Mouse (Mus musculus) brown adipose tissue, adult 24 weeks (tissue): ENCODE data around the gene Klk6. TPM values are rescaled to one million over a fixed set of nuclear protein-coding genes. Genes with fewer than 3 reads are reported as not detected.

Experiments
- H3K27ac ChIP-seq: fragments of 200-500 bp; replicated peaks from 2 replicates; pipeline ENCODE4 v1.5.1; 2012; ENCODE audit warnings: low read depth, mild to moderate bottlenecking, low read length
- H3K4me1 ChIP-seq: fragments of 200-500 bp; 2 replicates; pipeline ENCODE4 v1.6.1; 2012; ENCODE audit warnings: low read length, mixed read lengths; ENCODE audit not compliant: control insufficient read depth, insufficient read depth, insufficient read length
- H3K4me3 ChIP-seq: fragments of 200-500 bp; 2 replicates; pipeline ENCODE4 v1.5.1; 2012; ENCODE audit warnings: low read depth, mild to moderate bottlenecking, low read length, moderate library complexity; ENCODE audit not compliant: insufficient read depth
- polyA plus RNA-seq: library from polyadenylated mRNA; stranded (reverse); fragments of >200 nt; gene quantifications from 2 replicates; pipeline ENCODE4 v1.2.4, GENCODE M21; 2012; ENCODE audit not compliant: missing spikeins, insufficient read depth, insufficient read length

Klk6 gene
- polyA plus RNA-seq, 1 experiment: not detected

GRCm38 (mm10) chr7:43796355-43796754, 27.9 kb upstream of the Klk6 start:
- H3K4me3 ChIP-seq: peak overlapping the region; percentile 71; the same call in 1 of the 2 replicates

DNA sequence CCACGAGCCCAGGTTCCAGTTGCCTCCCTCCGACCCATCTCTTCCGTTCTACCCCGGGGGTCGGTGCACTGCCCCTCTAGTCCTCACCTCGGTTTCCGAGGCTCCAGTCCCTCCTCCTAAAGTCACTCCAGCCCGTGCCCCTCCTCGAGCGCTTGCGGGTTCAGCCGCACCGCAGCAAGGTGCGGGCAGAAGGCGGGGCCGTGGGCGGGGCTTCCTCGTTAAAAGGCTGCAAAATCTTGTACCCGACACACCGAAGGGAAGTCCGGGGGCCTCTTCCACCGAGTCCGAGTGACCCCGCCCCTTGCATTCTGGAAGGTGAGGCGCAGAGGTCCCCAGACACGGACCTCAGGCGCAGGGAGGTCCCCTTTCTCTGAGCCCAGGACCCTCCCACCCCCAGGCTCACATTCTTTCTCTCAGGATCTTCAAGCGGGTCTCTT, 26.9 kb upstream of the Klk6 start, which contains the start of gene Klk8:
Gene Klk8 (plus strand): TSS at position 245 of the 437 bp plus-strand sequence.
- Histone ChIP-seq H3K4me3 (peak within 1 kb of the TSS; percentile 71), H3K4me1 (peaks cover 2% of the 10 kb centered on the region; the same call in 1 of the 2 replicates), H3K27ac (no peak within 1 kb of the TSS)

More at GRCm38 (mm10) chr7:43796355-43796754, 27.9 kb upstream of the Klk6 start:
- Histone ChIP-seq H3K27ac (no peak overlapping the region), H3K4me1 (peaks cover 2% of the 10 kb centered on the region; the same call in 1 of the 2 replicates)

- Histone ChIP-seq H3K4me1 (peaks cover 2% of the 10 kb centered on the region; the same call in 1 of the 2 replicates), H3K4me3 (peak overlapping the region; percentile 71), H3K27ac (no peak overlapping the region)
These were observed 26.3 kb upstream of the Klk6 start for GRCm38 (mm10) chr7:43797844-43798462.

DNA sequence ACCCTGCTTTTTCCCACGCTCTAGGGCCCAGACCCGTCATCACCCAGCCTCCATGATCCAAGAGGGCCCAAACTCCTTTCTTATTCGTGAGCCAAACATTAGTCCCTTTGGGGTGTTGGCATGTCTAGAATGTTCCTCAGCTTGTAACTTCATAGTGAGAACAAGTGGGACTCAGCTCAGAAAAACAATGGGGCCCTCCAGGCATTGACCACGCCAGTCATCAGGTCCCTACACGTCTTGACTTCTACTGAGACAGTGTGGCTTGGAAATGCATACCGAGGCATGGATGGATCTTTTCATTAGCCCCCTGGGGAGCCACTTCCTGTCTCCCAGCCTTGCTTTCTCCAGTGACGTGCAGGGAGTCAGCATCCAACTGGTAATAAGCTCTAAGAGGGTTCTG, 24.4 kb upstream of the Klk6 start:
- peaks cover 2% of the 10 kb centered on the region; the same call in 1 of the 2 replicates for H3K4me1 ChIP-seq
- H3K27ac ChIP-seq: no peak overlapping the region
- no peak overlapping the region for H3K4me3 ChIP-seq

DNA sequence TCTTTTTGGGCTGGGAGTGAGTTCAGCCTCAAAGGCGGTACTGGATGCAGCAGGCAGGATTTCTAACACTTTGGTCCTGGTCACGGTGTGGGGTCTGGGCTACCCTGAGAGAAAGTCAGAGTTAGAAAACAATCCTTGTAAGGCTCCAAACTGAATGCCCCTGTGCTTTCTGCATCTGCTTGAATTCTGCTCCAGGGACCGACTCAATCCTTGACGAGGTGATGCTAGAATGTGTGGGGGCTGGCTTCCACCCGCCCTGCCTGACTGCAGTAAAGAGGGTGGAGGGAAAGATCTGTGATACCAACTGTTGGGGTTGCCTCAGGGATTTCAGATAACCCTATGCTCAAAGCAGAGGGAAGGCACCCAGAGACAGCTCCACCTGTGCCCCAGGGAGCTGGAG, 13.3 kb upstream of the Klk6 start, which contains the start of gene Klk7:
Gene Klk7 (plus strand): TSS at position 301 of the 400 bp plus-strand sequence.
- no peak within 1 kb of the TSS for H3K27ac ChIP-seq
- H3K4me3 ChIP-seq: no peak within 1 kb of the TSS
- no peaks in the 10 kb centered on the region for H3K4me1 ChIP-seq

- H3K4me3 ChIP-seq: no peak overlapping the region
- no peak overlapping the region for H3K27ac ChIP-seq
- no peaks in the 10 kb centered on the region for H3K4me1 ChIP-seq
These were observed 9.1 kb upstream of the Klk6 start for GRCm38 (mm10) chr7:43815211-43815610.

- no peak overlapping the region for H3K27ac ChIP-seq
- H3K4me3 ChIP-seq: no peak overlapping the region
- no peaks in the 10 kb centered on the region for H3K4me1 ChIP-seq
These were observed 7.6 kb upstream of the Klk6 start for GRCm38 (mm10) chr7:43816746-43817145.

GRCm38 (mm10) chr7:43821581-43821980, 2.7 kb upstream of the Klk6 start:
- H3K27ac ChIP-seq: no peak overlapping the region

DNA sequence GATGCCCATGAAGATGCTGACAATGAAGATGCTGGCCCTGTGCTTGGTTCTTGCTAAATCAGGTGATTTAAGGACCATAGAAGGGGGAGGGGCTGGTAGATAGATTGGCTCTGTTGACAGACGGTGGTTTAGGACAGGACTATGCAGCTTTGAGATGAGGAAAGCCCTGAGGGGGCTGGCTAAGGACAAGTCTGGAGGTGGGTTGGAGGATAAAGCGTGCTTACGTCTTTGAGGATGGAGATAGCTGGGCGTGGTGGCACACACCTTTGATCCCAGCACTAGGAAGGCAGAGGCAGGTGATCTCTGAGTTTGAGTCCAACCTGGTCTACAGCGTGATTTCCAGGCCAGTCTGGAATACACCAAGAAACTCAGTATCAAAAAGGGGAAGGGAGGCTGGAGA, 1.8 kb downstream of the Klk6 start:
- H3K4me3 ChIP-seq: no peak overlapping the region

More at GRCm38 (mm10) chr7:43821581-43821980, 2.7 kb upstream of the Klk6 start:
- no peak overlapping the region for H3K4me3 ChIP-seq
- no peaks in the 10 kb centered on the region for H3K4me1 ChIP-seq

DNA sequence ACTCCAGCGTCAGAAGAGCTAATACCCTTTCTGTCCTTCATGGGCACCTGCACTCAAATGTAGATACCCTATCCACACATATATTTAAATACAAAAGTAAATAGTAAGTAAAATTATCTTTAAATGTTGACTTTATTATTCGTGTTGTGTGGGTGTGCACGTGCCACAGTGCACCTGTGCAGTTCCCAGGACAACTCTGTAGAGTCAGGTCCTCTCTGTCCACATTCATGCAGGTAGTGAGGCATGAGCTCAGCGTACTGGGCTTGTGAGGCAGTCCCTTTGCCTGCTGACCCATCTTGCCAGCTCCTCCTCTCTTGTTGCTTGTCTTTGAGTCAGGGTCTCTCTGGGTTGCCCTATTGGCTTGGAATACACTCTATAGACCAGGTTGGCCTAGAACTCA, 3.4 kb downstream of the Klk6 start:
- Histone ChIP-seq H3K4me3 (no peak overlapping the region), H3K27ac (no peak overlapping the region), H3K4me1 (no peaks in the 10 kb centered on the region)

More for the DNA sequence above, 1.8 kb downstream of the Klk6 start:
- Histone ChIP-seq H3K27ac (no peak overlapping the region), H3K4me1 (no peaks in the 10 kb centered on the region)

GRCm38 (mm10) chr7:43829006-43829405, 4.7 kb downstream of the Klk6 start:
- H3K4me1 ChIP-seq: no peaks in the 10 kb centered on the region
- H3K4me3 ChIP-seq: no peak overlapping the region
- H3K27ac ChIP-seq: no peak overlapping the region

GRCm38 (mm10) chr7:43841701-43842100, 17.4 kb downstream of the Klk6 start, which contains the start of gene Klk5:
TSS of gene Klk5 (plus strand) at chr7:43841971.
- Histone ChIP-seq H3K4me3 (no peak within 1 kb of the TSS), H3K27ac (no peak within 1 kb of the TSS), H3K4me1 (no peaks in the 10 kb centered on the region)

DNA sequence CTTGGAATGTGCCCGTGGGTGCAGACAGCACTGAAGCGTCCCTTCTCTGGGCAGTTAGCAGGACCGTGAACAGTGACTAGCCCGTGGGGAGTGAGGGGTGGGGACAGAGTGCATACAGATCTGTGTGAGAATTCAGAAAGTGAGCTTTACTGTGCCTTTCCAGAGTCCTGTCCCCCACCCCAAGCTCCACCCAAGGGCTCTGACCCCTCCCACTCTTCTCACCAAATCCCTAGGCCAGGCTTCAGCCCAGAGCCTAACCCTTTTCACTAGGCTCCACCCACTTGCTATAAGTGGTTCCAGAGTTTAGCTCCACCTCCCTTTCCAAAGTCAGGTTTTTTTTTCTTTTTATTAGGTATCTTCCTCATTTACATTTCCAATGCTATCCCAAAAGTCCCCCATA, 19.5 kb downstream of the Klk6 start:
- Histone ChIP-seq H3K27ac (no peak overlapping the region), H3K4me1 (no peaks in the 10 kb centered on the region)

DNA sequence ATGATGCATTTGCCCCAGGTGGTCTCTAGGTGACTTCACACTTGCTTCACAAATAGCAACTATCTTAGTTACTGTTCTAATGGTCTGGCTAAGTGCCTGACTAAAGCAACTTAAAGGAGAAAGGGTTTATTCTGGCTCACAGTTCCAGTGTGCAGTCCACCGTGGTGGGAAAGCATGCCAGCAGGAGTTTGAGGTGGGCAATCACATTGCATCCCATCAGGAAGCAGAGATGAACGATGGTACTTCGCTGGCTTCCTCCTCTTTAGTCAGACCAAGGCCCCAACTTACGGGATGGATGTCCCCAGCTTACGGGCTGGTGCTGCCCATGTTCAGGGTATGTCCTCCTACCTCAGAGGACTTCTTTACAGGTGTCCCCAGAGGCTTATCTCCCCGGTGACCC, 27.3 kb downstream of the Klk6 start:
- H3K4me3 ChIP-seq: no peak overlapping the region
- H3K27ac ChIP-seq: no peak overlapping the region
- H3K4me1 ChIP-seq: no peaks in the 10 kb centered on the region

More for the DNA sequence above, 19.5 kb downstream of the Klk6 start:
- no peak overlapping the region for H3K4me3 ChIP-seq

DNA sequence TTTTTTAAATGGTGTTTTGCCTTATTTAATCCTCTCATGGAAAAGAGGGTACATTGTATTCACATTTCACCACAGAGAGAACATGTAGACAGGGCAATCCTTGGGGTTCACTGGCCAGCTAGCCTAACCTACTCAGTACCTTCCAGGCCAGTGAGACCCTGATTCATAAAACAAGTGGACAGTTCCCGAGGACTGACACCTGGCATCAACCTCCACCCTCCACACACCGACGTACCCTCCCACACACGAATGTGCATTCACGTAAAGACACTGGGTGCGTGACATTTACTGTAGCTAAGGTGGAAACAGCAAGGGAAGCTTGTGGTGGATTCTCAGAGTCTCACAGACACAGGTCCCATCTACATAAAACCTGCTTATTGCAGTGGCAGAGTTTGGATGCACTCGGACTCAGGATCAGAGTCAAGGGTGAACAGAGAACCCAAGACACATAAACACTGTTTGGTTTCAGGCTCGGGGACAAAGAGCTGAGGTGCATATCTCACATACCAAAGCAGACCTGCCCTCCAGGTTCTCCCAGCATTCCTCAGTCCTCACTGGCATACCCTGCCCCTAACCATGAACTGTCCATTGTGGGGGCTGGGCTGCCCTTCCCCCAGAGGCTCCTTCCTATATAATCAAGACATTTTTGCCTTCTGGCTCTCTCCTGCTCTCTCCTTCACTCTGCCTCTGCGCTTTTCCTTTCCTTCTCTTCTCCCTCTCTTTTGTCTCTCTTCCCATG, 30.5 kb downstream of the Klk6 start:
- Histone ChIP-seq H3K4me1 (no peaks in the 10 kb centered on the region), H3K4me3 (no peak overlapping the region), H3K27ac (no peak overlapping the region)
